Mouse (Mus musculus) heart, adult 9 months (tissue): ENCODE data around the gene Notch2.

Experiments
- DNase-seq, 2 experiments: peaks; one replicate each; pipeline ENCODE4 v3.0.0; 2022; ENCODE audit warnings: low spot score in 2 of 2

Gene Notch2

GRCm38 (mm10) chr3:98072570-98072969 is 59.2 kb downstream of the Notch2 start:
- DNase-seq, result peak in 1 of 2 experiments; percentile 29

DNA sequence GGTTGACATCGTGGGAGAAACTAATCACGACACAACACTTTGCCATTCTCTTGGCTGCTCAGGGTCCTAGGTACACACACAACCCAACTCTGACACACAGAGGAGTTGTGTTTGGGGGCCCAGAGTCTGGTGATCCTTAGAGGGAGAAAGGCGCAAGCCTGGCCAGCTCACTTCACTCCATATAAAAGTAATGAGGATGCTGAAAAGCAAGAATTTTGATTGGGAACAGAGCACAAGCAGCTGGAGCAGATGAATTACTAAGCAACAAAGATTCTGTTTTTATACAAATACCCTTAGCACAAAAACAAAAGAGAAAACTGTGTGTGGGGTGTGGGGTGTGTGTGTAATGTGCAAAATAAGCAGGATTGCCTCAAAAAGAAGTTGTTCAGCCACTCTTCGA is 60.2 kb downstream of the Notch2 start:
- DNase-seq, result no peak

GRCm38 (mm10) chr3:98074622-98075231 is 61.4 kb downstream of the Notch2 start:
- DNase-seq, result peak; percentile 36 to 72

GRCm38 (mm10) chr3:98077866-98078265 is 64.5 kb downstream of the Notch2 start:
- no peak for DNase-seq

- no peak for DNase-seq
Observed at GRCm38 (mm10) chr3:98078816-98079215, 65.5 kb downstream of the Notch2 start.

GRCm38 (mm10) chr3:98079601-98080215 is 66.4 kb downstream of the Notch2 start:
- DNase-seq, result no peak

DNA sequence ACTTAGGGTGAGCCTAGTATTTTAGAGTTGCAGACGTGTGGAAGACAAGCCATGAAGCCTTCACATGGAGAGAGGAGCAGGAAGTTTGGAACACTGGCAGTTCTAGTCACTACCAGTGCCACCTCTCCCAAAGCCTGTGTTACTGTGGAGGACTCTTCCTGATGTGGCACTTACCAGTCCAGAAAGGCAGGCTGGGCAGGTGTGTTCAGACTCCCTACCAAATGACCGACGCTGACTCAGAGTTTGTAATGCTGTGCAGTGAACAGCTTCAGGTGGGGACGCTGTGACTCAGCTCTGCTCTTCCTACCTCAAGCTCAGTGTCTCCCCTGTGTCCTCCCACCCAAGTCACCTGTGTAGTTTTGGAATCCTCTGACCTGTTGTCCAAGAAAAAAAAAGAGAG is 67.3 kb downstream of the Notch2 start:
- no peak for DNase-seq

- no peak for DNase-seq
Observed at GRCm38 (mm10) chr3:98082188-98082587, 68.9 kb downstream of the Notch2 start.

DNA sequence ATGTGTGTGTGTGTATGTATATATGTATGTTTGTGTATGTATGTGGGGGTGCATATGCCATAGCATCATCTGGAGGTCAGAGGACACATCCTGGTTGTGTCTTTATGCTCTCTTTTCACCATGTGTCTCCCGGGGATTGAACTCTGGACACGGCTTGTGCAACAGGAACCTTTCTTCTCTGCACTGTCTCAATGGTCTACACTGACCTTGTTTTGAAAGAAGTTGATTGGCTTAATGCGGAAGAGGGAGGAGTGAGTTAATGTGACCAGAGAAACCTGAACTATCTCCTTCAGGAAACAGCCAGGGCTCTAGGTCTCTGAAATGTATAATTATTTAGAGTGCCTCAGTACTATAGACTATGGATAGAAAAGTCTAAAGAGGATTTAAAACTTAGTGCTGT is 69.6 kb downstream of the Notch2 start:
- no peak for DNase-seq

- DNase-seq, result no peak
Observed at GRCm38 (mm10) chr3:98084061-98084655, 70.8 kb downstream of the Notch2 start.

DNA sequence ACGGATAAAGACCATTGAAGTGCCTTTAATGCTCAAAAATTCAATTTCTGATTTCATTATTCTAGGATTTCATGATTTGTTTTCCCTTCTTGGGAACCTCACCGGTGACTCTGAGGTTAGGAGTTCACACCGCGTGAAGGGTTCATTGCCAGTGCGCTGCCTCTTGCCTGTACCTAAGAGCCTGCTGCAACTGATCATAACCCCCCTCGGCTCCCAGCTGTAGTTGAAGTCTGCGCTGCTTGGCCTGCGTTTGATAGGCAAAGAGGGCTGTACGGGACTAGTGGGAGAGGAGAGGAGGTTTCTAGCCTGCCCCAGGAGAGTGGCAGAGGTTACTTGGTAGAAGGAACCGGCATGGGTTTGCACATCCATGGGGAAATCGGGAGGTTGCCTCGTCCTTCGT is 71.5 kb downstream of the Notch2 start:
- DNase-seq, result no peak

- DNase-seq, result peak; percentile 35 to 54
Observed at GRCm38 (mm10) chr3:98085812-98086268, 72.5 kb downstream of the Notch2 start.

DNA sequence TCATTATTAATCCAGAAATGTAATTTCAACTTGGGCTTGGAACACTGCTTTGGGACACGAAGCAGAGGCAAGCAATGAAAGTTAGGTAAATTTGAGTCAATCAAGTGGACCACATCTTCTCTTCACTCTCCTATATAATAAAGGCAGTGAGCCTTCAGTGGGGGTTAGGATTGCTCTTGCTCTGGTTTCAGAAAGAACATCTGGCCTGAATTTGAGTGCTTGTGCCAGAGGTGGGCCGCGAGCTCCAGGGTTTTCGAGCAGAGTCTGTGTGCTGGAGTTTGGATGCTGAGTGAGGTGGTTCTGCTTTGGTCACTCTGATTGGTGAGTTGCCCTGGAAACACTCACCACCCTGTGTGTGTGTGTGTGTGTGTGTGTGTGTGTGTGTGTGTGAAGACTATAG is 73.1 kb downstream of the Notch2 start:
- no peak for DNase-seq

DNA sequence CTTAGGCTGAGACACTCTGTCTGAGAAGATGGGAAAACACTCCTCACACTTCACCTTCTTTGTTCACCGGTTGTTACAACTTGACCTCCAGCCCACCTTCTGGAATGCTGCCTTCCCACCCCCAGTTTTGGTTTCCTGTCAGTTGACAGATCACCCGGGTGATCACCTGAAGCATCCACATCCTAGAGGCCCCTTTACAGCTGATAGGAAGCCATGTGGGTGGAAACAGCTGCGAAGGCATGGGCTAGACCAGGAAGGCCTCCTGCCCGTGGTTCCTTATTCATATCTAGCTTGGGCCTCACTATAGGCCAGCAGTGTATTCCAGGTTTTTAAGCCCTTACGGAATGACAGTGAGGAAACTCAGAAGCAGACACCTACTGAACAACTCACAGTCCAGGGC is 73.5 kb downstream of the Notch2 start:
- DNase-seq, result no peak

DNA sequence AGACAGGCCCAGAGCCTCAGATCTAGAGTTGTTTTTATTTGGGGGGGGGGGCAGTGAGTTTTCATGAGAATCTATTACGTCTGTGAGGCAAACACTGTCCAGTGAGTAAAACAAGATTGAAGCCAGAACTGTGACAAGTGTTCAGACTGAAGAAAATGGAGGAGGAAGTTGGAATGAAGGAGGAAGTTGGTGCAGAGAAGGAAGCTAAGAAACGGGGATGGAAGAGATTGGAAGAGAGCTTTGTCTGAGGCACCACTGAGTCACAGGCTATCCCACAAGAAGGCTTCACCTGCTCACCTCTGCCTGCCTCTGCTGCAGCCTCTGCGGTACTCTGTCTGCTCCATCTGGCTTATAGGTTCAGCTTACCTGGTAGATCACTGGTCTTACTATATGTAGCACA is 74.2 kb downstream of the Notch2 start:
- no peak for DNase-seq

DNA sequence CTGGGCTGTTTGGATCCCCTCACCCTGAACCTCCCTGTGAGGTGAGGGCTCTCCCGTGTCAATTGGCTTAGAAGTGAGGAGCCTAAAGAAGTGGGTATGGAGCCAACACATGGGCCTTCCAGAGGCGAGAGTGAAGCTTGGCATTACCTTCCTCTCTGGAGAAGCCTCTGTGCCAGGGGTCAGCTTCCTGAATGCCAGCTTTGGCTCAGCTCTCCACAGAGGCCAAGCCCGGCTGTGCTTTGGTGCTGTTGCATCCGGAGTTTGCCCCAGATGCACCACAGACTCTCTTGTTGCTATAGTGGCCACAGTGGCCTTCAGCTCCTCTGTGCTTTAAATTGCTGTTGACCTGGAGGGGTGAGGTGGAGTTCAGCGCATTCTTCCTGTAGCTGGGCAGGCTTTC is 76.4 kb downstream of the Notch2 start:
- no peak for DNase-seq

DNA sequence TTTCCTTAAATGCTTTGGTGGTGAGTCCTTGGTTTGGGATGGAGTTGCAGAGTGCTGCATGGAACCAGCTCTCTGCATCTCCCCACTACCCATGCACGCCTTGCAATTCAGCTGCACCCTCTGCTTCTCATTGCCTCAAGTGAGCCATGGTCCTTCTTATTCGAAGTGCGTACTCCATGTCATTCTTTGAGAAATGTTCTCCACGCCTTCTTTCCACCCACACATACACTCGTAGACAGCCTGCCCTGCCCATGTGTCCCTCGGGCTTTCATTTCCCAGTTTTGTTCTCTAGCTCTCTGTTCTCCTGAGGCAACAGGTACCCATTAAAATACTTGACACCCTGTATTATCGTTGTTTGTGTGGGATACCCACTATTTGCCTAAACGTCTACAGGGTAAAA is 76.8 kb downstream of the Notch2 start:
- DNase-seq, result no peak

- DNase-seq, result no peak
Observed at GRCm38 (mm10) chr3:98092680-98093370, 79.5 kb downstream of the Notch2 start.

DNA sequence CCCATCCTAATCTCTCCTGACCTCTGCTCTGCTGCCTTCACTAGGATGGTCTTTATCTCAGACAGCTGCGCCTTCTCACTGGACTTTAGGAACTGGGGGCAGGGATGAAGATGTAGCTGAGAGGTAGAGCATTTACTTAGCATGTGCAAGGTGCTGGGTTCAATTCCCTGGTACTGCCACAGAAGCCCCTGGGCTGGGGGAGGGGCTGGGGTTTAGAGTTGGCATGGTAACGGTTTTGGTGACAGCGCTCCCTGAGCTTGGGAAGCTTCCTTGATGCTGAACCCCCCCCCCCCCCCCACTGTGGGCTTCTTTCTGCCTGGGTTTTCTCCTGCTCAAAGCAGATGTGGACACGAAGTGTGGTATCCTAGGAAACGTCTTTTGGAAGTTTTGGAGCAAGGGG is 80.6 kb downstream of the Notch2 start:
- DNase-seq, result no peak

GRCm38 (mm10) chr3:98094629-98095583 is 81.6 kb downstream of the Notch2 start:
- no peak for DNase-seq

GRCm38 (mm10) chr3:98096981-98097380 is 83.7 kb downstream of the Notch2 start:
- DNase-seq, result no peak

- DNase-seq, result no peak
Observed at GRCm38 (mm10) chr3:98098676-98099075, 85.3 kb downstream of the Notch2 start.
